Mouse (Mus musculus): ENCODE data around the gene Enpp3. TPM values are rescaled to one million over a fixed set of nuclear protein-coding genes. Genes with fewer than 3 reads are reported as not detected.

Enpp3 gene
- total RNA-seq, 2 experiments from 2014 or later, result 0.32 to 0.56 TPM

DNA sequence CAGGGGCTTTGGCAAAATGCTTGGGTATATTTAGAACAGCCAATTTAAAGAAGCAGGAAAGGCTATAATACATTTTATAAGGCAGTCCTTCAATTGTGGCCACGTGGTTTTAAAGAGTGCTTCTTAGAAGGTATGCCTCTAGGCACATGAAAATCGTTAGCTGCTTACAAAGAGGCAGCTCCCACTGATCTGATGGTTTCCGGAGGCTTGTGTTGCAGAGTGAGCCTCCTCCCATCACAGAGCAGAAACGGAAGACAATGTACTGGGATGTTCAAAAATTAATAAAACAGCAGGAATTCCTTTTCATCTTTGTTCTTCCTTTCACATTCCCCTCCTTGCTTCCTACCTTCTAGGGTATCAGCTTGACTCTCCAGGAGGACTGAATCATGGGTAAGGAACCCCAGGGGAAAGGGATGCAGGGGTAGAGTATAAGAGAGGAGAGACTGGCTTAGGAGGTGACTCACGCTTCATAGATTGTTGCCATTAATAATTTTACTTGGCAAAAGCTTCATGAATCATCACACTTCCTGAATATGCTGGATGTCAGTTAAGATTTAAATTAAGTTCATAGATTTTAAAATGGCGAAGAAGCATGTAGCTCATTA lies 77.4 kb downstream of the Enpp3 start:
- DNase-seq (ENCODE audit: low spot score in 2 of 2), result no peak

DNA sequence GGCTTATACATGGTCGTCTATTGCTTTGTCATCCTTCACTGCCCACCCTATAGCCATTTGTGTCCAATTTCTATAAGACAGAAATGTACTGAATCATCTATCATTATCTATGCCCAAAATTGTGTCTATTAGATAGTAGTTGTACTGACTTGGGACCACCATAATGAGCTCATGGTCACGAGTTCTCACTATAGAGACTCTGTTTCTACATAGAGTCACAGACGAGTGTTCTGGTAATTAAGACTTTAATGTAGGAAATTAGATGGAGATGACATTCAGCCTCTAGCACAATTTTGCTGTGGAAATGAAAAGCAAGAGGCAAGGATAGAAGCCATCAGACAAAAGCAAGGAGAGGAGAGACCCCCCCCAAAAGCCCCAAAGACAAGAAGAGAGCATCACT lies 78.0 kb downstream of the Enpp3 start:
- DNase-seq (ENCODE audit: low spot score in 2 of 2), result no peak

DNA sequence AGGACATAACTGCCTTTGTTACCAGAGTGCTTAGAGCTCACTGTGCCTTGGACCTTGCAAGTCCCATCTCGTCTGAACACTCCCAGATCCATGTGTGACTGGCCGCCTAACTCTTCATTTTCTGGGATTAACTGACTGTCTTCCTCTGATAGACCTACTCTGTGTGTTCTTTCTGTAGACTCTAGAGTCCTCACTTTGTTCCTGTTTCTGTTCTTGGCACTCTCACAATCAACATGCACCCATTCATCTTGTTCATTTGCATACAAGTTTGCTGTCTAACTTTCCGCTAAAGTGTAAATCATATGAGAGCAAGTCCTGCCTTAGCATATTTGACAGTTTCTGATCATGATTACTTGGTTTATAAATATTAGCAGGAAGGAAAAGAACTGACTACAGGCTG lies 79.4 kb downstream of the Enpp3 start:
- DNase-seq (ENCODE audit: low spot score in 2 of 2), result no peak

DNA sequence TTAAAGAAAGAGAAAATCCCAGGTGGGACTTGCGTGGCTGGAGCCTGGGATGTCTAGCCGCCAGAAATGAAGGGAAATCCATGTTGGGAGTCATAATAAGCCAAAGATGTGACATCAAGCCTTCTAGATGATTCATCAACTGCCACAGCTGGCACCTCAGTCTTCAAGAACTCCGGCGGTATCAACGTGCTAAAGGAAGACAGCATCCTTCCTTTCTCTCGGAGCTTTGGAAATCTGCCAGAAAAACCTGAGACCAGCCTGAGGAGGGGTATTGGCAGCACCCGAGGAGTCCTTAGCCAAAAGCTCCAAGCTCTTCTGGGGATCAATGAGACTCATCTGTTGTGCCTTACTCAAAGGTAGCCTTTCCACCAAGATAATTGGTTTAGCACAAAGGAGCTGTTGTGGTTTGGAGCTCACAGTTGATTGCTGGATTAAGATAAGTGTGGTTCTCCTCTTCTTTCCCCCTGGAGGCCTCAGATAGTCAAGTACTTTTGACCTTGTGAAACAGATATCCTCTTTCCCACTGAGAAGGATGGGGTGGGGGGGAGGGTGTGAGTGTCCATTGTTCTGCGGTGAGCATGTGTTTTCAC lies 84.2 kb downstream of the Enpp3 start:
- DNase-seq (ENCODE audit: low spot score in 2 of 2), result no peak

DNA sequence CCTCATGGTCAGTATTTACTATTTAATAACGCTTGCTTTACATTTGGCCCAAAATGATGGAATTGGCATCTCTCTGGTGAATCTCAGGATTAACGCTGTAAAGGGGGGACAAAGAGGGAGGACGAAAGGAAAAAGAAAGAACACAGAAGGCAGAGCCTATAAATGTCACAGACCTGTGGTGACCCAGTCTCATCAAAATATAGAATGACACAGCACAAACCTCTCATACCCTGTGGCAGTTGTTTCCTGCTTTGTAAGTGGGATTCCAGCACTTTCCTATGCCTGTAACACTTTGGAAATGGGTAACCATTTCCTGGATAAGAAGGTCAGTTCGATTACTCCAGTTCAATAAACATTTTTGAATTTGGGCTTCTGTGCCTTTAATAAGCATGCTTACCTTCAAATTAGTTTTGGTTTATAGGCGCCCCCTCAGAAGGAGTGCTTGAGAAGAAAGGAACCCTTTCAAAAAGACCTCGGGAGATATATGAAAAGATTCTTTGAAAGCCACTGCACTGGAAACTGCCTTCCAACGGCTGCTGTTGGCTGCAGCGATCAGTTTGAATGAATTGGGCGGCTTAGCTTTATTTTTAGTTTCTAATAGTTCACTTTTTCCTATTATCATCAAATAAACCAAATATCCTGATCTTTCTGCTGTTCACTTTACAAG lies 87.6 kb downstream of the Enpp3 start:
- DNase-seq (ENCODE audit: low spot score in 2 of 2), result no peak

DNA sequence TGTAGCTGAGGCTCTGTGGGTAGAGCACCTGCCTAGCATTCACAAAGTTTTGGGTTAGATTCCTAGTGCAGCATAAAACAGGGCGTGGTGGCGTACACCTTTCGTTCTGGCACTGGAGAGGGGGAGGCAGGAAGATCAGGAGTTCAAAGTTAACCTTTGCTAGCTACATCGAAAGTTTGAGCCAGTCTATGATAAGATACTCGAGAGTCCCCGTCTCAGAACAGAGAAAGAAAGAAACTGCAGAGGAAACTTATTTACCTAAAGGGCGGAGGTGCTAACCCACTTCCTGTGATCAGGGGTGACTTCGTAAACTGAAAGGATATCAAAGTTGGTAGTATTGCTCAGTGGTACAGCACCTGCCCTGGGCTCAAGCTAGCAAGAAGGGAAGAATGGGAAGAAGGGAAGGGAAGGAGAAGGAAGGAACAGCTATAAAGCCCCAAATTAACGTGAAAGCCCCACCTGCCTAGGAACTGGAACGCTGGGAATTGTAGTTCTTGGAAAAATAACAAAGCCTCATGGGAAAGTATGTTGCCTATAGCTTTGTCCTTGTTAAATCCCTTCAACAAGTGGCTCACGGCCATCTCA lies 88.3 kb downstream of the Enpp3 start:
- DNase-seq (ENCODE audit: low spot score in 2 of 2), result no peak

DNA sequence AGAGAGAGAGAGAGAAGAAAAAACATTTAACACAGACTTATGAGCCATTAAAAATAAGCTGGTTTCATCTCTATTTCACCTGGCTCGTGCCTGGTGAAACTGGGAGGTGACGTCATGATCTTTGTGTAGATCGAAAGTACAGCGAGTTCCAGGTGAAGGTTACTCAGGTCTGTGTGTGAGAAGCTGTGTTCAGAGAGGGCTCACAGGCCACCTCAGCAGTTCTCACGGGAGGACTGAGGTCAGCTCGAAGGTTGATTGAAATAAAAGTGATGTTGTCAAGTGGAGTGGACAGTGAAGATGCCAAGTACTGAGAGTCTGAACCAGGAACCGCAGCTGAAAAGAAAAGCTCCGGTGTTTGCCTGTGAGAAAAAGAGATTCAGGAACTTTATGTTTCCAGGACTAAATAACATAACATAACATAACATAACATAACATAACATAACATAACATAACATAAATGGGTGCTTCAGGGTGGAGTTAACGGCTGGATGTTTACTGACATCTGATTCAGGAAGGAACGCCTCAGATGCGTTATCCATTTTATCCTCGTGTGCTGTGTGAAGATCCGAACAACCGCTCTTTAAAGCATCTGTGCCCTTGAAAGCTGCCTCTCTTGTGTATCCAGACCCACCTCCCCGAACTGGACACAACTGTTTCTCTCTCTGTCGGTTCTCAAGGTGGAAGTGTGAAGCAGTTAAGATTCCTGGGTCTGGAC lies 88.9 kb downstream of the Enpp3 start:
- DNase-seq (ENCODE audit: low spot score in 2 of 2), result no peak

DNA sequence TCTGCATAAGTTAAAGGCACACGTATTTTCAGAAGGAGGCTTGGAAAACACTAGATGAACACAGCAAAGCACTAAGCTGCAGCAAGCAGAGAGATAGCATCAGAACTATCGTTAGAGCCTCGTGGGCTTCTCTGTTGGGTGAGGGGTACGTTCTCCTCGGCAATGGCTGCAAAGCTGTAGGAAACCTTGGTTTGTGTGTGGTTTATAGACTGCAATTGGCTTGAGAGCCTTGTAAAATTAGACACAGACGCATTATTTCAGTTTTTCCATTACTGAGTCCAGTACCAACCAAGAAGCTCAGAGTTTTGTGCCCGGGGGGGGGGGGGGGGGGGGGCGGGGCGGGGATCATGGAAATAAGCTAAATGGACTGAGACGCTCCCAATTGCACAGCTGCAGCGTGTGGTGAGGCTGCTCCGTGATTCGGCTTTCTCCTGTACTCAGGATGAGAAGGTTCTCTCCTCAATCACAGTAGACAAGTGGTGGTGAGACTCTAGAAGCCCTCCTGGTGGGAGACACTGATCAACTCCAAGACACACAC lies 99.6 kb downstream of the Enpp3 start:
- DNase-seq (ENCODE audit: low spot score in 2 of 2), result no peak

DNA sequence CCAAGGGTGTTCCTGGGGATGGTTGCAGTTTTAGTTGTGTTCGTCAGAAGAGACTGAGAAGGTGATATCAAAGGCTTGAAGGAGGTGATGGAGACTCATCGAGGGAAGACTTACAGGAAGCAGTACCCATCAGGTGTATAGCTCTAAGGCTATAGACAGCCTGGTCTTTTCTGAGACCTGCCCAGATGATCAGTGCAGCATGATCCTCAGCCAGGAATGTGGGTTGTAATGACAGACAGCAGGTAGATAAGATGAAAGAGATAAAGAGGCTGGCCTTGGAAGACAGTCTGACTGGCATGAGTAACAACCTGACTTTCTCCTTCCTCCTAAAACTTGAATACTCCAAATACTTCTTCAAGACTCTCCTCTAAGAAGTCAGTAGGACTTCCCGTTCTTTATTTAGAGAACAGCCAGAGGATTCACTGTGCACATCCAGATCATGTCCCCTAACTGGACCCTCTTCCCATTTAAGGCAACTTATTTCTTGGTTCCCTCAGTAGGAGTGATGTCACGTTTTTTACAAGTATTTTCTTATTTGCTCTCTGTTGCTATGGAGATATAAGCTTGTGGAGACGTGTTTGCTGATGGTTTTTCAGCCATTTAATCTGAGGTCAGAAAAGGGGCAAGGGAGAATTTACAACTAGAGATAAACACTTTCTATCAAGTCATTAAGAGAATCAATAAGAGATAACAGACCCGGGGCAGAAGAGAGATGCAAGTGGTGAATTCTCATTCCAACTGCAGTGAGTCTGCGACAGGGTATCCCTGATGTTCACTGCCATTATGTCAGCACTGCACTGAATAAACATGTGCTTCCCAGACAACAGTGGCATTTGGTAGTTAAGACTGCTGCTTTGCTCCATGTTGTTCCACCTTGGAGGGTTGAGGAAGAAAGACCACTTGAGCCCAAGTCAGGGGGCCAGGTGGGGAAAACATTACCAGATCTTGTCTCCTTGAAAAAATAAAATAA lies 101.1 kb downstream of the Enpp3 start:
- no peak for DNase-seq (ENCODE audit: low spot score in 2 of 2)

DNA sequence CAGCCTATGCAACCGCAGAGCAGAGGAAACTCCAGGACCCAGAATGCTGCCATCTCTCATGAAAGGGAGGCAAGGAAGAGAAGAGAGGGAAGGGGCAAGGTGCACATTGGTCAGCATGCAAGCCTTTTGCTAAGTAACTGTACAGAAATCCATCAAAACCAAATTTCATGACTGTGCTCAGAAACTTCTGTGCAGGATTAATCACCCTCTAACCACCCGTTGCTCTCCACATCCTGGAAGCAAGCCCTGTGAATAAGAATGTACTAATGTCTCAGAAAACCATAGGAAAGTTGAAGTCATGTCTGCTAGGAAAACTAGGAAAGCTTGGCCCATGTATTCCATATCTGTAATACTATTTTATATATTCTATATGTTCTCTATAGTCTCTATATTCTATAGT lies 103.5 kb downstream of the Enpp3 start:
- no peak for DNase-seq (ENCODE audit: low spot score in 2 of 2)

DNA sequence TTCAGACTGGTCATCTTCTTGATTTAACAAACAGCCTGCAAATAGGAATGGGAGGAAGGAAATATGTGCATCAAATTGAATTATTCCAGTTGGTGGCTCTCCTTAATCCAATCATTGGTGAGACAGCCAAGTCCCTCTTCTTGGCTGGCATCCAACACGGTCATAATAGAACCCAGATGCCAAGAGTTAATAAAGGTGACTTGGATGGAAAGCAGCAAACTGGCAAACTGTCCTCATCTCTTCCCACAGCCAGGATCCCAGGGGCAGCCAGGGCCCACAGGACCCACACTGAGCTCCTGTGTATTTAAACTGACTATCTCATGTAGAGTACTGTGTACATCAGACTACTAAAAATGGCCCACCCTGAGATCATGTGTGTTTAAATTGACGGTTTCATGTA lies 104.2 kb downstream of the Enpp3 start:
- DNase-seq (ENCODE audit: low spot score in 2 of 2), result no peak

DNA sequence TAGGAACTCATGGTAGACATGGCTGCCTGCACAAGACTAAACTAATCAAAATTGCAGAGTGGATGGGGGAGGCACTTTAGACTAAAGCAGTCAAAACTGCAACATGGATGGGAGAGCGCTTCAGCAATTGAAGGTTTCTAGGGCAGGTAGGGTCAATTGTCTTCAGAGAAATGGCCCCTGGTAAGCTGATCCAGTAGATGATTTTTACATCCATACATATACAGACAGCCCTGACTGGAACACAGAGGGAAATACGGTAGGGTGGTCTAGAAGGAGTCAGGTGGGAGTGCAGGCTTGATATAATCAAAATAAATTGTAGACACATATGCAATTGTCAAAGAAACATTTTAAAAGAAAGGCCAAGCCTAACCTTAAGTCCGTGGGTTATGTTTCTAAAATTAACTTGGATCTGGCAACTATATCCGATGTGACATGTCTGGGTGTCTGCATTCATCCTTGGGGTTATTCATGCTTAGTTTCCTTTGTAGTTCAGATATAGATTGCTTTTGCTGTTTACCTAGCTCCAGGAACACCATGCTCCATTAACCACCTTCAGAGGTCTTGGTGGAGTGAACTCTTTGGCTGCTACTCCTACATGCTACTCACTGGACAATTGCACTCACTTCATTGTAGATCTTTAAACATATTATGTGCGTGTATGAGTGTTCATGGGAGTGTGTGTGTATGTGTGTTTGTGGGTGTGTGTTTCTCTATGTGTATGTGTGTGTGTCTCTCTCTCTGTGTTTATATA lies 107.4 kb downstream of the Enpp3 start:
- no peak for DNase-seq (ENCODE audit: low spot score in 2 of 2)

DNA sequence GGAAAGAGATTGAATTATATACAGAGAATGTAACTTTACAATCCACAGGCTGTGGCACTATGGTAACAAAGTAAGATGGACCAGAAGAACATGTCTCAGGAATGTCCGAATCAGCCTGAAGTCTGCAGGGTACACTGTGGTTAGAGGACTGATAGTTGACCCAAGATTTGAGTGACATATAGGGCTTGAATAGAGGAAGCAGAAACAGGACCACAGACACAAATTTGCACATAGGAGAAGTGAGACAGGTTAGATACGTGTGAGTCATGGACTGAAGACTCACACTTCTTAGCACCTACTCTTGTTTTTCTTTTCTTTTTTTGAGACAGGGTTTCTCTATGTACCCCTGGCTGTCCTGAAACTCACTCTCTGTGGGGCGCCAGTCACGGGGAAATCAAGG lies 115.1 kb downstream of the Enpp3 start:
- no peak for DNase-seq (ENCODE audit: low spot score in 2 of 2)

DNA sequence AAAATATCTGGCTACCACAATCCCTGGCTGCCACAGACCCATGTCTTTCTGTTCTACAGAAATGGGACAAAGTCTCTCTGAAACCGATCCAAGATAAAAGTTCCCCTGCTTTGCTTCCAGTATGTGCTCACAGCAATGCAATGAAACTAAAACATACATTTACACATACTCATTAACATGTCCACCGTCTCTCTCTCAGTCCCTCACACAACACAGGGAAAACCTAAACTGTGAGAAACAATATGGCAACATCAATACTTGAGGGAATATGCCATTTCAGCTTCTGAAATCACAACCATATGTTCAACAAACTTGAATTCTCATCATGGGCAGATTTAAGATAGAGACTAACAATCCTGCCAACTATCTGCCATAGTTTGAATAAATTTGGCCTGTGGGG lies 117.4 kb downstream of the Enpp3 start:
- no peak for DNase-seq (ENCODE audit: low spot score in 2 of 2)

Other genes with a start within 250 kb of the Enpp3 start
- gene Ccn2, start 247.4 kb downstream of the Enpp3 start, total RNA-seq (2021), result 1 to 10 TPM; 7.8 to 9.8 TPM
- gene Enpp1, start 130.7 kb downstream of the Enpp3 start, total RNA-seq (2021), result 1 to 10 TPM; 3.4 TPM
- 10 to 100 TPM; 29.7 to 34.0 TPM for gene Med23, start 27.2 kb upstream of the Enpp3 start, total RNA-seq (2021)
- not detected for gene Arg1, start 84.7 kb upstream of the Enpp3 start, total RNA-seq (2021)